Mouse (Mus musculus) ES-E14 (cell line): ENCODE data around the gene Fhod1.

Source experiments
- CHD2 ChIP-seq: IDR thresholded peaks from 2 replicates; pipeline ENCODE4 v1.6.1; 2014; ENCODE audit warnings: mild to moderate bottlenecking, low read depth, low read length, inconsistent platforms
- HCFC1 ChIP-seq: IDR thresholded peaks from 2 replicates; pipeline ENCODE4 v1.6.1; 2012; ENCODE audit warnings: low read length, inconsistent platforms, borderline replicate concordance; ENCODE audit not compliant: insufficient read depth
- ZC3H11A ChIP-seq: IDR thresholded peaks from 2 replicates; pipeline ENCODE4 v1.6.1; 2012; ENCODE audit warnings: low read depth, mild to moderate bottlenecking, inconsistent platforms, low read length, borderline replicate concordance
- ZNF384 ChIP-seq: IDR thresholded peaks from 2 replicates; pipeline ENCODE4 v1.6.1; 2012; ENCODE audit warnings: low read depth, low read length, inconsistent platforms

DNA sequence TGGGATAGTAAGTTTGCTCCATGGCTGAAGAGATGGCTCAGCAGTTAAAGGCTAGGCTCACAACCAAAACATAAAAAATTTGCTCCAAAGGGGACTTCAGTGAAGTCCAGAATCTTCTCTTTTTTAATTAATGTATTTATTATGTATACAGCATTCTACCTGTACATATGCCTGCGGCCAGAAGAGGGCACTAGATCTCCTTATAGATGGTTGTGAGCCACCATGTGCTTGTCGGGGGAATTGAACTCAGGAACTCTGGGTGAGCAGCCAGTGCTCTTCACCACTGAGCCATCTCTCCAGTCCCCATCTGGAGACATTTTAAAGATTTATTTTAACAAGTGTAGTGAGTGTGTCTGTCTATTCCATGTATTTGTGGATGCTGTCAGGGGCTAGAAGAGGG is 19.4 kb upstream of the Fhod1 start:
- TF ChIP-seq CHD2 (no peak), ZNF384 (no peak), HCFC1 (no peak), ZC3H11A (no peak)
